8 mouse cellular contexts compared by ENCODE assay signal in the genomic region with DNA sequence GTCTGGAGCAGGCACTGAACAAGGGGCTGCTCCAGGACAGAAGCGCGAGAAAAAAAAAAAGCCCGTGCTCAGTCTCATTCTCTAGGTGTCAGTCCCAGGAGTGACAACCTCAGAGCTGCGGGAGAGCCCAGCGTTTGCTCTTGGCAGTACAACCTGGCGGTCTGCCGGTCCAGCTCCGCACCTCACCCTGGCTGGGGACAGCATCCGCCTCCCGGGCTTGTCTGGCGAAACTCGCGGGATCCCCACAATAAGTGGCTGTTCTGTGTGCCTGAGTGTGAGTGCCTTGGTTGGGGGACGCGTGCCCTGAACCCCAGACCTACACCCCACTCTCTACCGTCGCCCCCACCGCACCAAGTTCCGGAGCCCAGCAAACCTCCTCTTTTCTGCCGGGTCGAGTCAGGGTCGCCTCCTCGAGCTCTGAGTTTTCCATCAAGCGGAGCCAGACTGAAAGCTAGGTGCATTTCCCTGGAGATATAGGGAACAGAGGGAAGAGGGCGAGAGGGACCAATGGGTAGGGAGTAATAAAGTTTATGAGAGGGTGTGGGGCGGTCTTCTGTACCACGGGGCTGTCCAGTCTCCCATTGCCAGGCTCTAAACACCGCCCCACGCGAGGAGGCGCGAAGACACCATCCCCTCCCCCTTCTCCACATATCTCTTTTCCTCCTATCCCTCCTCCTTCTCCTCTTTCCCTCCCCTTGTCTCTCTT. TPM values are rescaled to one million over a fixed set of nuclear protein-coding genes. Genes with fewer than 3 reads are reported as not detected.
DNase-seq lines count a peak whose midpoint lies in the region; ATAC-seq and TF ChIP-seq lines count a peak whose summit lies in the region.

No protein-coding gene starts in this region.

- TF ChIP-seq CTCF in lung, adult 2 months (IDR thresholded peaks at IDR 0.05; ENCODE audit: insufficient read depth, low read length): no peak

- H3K9ac ChIP-seq in intestine, embryonic 15.5 days: no peak overlapping the region
- H3K9ac ChIP-seq in neural tube, embryonic 11.5 days (ENCODE audit: low read length): no peak overlapping the region

- peak; percentile 84 for ATAC-seq in intestine, embryonic 15.5 days
- peak; percentile 62 for ATAC-seq in neural tube, embryonic 11.5 days (ENCODE audit: insufficient read depth, low FRiP score, low TSS enrichment)

- TF ChIP-seq POLR2A in lung, adult 2 months (IDR thresholded peaks at IDR 0.05; ENCODE audit: borderline replicate concordance, extremely low read depth, low read depth, low read length): no peak

- H3K4me1 ChIP-seq in lung, adult 2 months (ENCODE audit: control insufficient read depth, insufficient read depth, low read length): peaks cover 4% of the 10 kb centered on the region; the same call in 1 of the 2 replicates
- peaks cover 37% of the 10 kb centered on the region for H3K4me1 ChIP-seq in embryonic facial prominence, embryonic 10.5 days
- peaks cover 27% of the 10 kb centered on the region for H3K4me1 ChIP-seq in intestine, embryonic 15.5 days (replicated peaks)
- peaks cover 6% of the 10 kb centered on the region; the same call in 1 of the 2 replicates for H3K4me1 ChIP-seq in neural tube, embryonic 11.5 days (ENCODE audit: control insufficient read depth, insufficient read depth, low read length)

- H3K9me3 ChIP-seq in embryonic facial prominence, embryonic 10.5 days: no peaks in the 10 kb centered on the region
- no peaks in the 10 kb centered on the region for H3K9me3 ChIP-seq in intestine, embryonic 15.5 days
- H3K9me3 ChIP-seq in neural tube, embryonic 11.5 days (ENCODE audit: control insufficient read depth, low read length): no peaks in the 10 kb centered on the region

- peak overlapping the region; percentile 18 for H3K4me3 ChIP-seq in lung, adult 2 months (replicated peaks; ENCODE audit: extremely low read depth, low read depth, low read length)
- H3K4me3 ChIP-seq in embryonic facial prominence, embryonic 10.5 days: peak overlapping the region; percentile 59
- peak overlapping the region; percentile 42 for H3K4me3 ChIP-seq in intestine, embryonic 15.5 days (replicated peaks)
- H3K4me3 ChIP-seq in neural tube, embryonic 11.5 days (ENCODE audit: low read depth, low read length): peak overlapping the region; percentile 37; the same call in 1 of the 2 replicates

- H3K4me2 ChIP-seq in intestine, embryonic 15.5 days (replicated peaks): peak overlapping the region; percentile 85
- peak overlapping the region; percentile 61 for H3K4me2 ChIP-seq in neural tube, embryonic 11.5 days (ENCODE audit: low read depth)

- peaks cover 100% of the 10 kb centered on the region for H3K27me3 ChIP-seq in embryonic facial prominence, embryonic 10.5 days (replicated peaks; ENCODE audit: low read depth, poor library complexity, severe bottlenecking)
- H3K27me3 ChIP-seq in intestine, embryonic 15.5 days (replicated peaks): peaks cover 98% of the 10 kb centered on the region
- H3K27me3 ChIP-seq in neural tube, embryonic 11.5 days (ENCODE audit: control insufficient read depth, insufficient read depth, low read length): peaks cover 100% of the 10 kb centered on the region

- no peaks in the 10 kb centered on the region for H3K36me3 ChIP-seq in embryonic facial prominence, embryonic 10.5 days (replicated peaks)
- no peaks in the 10 kb centered on the region for H3K36me3 ChIP-seq in intestine, embryonic 15.5 days
- no peaks in the 10 kb centered on the region for H3K36me3 ChIP-seq in neural tube, embryonic 11.5 days (ENCODE audit: control insufficient read depth, insufficient read depth, low read length)

- H3K27ac ChIP-seq in embryonic facial prominence, embryonic 10.5 days (replicated peaks): no peak overlapping the region
- no peak overlapping the region for H3K27ac ChIP-seq in intestine, embryonic 15.5 days
- no peak overlapping the region for H3K27ac ChIP-seq in neural tube, embryonic 11.5 days (ENCODE audit: low read depth, low read length)

- 1% methylated on average over 32 of the region's 32 CpGs for WGBS in lung, adult 2 months
- WGBS in embryonic facial prominence, embryonic 10.5 days: under 1% methylated on average over 32 of the region's 32 CpGs
- 2% methylated on average over 31 of the region's 32 CpGs for whole genome bisulfite sequencing in intestine, embryonic 15.5 days
- under 1% methylated on average over 32 of the region's 32 CpGs for WGBS in neural tube, embryonic 11.5 days

- no peak for DNase-seq in lung, adult 2 months
- DNase-seq in lung, postnatal 14 days: no peak
- peak; percentile 54 for DNase-seq in embryonic facial prominence, embryonic 10.5 days (ENCODE audit: low spot score)
- DNase-seq in neural tube, embryonic 11.5 days (ENCODE audit: low spot score): no peak
- no peak for DNase-seq in cerebellum, adult 8-10 months
- no peak for DNase-seq in layer of hippocampus, adult 9-10 months (ENCODE audit: low spot score)
- DNase-seq in spleen, postnatal 4 days (ENCODE audit: low spot score in 2 of 2): no peak

RNA-seq across cellular contexts. Expression of a gene that starts 0.6 kb away (rescaled TPM):
- polyA plus RNA-seq in lung, adult 2 months (2012; rRNA removed): not detected in 2 replicates
- 3.7 and 4.8 TPM in 2 replicates for polyA plus RNA-seq in embryonic facial prominence, embryonic 10.5 days (2016; fragmentation: Nextera tagmentation; extraction: Ambion mirVana)
- polyA plus RNA-seq in intestine, embryonic 15.5 days (2015; fragmentation: Nextera tagmentation; extraction: Ambion mirVana): not detected in 2 replicates
- polyA plus RNA-seq in neural tube, embryonic 11.5 days (2014; fragmentation: Nextera tagmentation; extraction: Ambion mirVana): not detected in 2 replicates

RNA-seq across cellular contexts. Expression of a gene that starts 32.3 kb away (rescaled TPM):
- 6.1 and 7.7 TPM in 2 replicates for polyA plus RNA-seq in lung, adult 2 months (2012; rRNA removed)
- not detected in 2 replicates for polyA plus RNA-seq in embryonic facial prominence, embryonic 10.5 days (2016; fragmentation: Nextera tagmentation; extraction: Ambion mirVana)
- 0.08 TPM in 1 of 2 replicates, not detected in the other for polyA plus RNA-seq in intestine, embryonic 15.5 days (2015; fragmentation: Nextera tagmentation; extraction: Ambion mirVana)
- not detected in 2 replicates for polyA plus RNA-seq in neural tube, embryonic 11.5 days (2014; fragmentation: Nextera tagmentation; extraction: Ambion mirVana)

RNA-seq across cellular contexts. Expression of a gene that starts 32.9 kb away (rescaled TPM):
- polyA plus RNA-seq in lung, adult 2 months (2012; rRNA removed): 1.2 and 2.6 TPM in 2 replicates
- not detected in 2 replicates for polyA plus RNA-seq in embryonic facial prominence, embryonic 10.5 days (2016; fragmentation: Nextera tagmentation; extraction: Ambion mirVana)
- not detected in 2 replicates for polyA plus RNA-seq in intestine, embryonic 15.5 days (2015; fragmentation: Nextera tagmentation; extraction: Ambion mirVana)
- polyA plus RNA-seq in neural tube, embryonic 11.5 days (2014; fragmentation: Nextera tagmentation; extraction: Ambion mirVana): not detected in 2 replicates

RNA-seq across cellular contexts. Expression of a gene that starts 51.9 kb away (rescaled TPM):
- polyA plus RNA-seq in lung, adult 2 months (2012; rRNA removed): not detected in 2 replicates
- 0.11 and 0.15 TPM in 2 replicates for polyA plus RNA-seq in embryonic facial prominence, embryonic 10.5 days (2016; fragmentation: Nextera tagmentation; extraction: Ambion mirVana)
- 0.13 TPM in 1 of 2 replicates, not detected in the other for polyA plus RNA-seq in intestine, embryonic 15.5 days (2015; fragmentation: Nextera tagmentation; extraction: Ambion mirVana)
- 0.26 TPM in 1 of 2 replicates, not detected in the other for polyA plus RNA-seq in neural tube, embryonic 11.5 days (2014; fragmentation: Nextera tagmentation; extraction: Ambion mirVana)

RNA-seq across cellular contexts. Expression of a gene that starts 54.5 kb away (rescaled TPM):
- polyA plus RNA-seq in lung, adult 2 months (2012; rRNA removed): not detected in 2 replicates
- not detected in 2 replicates for polyA plus RNA-seq in embryonic facial prominence, embryonic 10.5 days (2016; fragmentation: Nextera tagmentation; extraction: Ambion mirVana)
- polyA plus RNA-seq in intestine, embryonic 15.5 days (2015; fragmentation: Nextera tagmentation; extraction: Ambion mirVana): 0.09 and 0.15 TPM in 2 replicates
- not detected in 2 replicates for polyA plus RNA-seq in neural tube, embryonic 11.5 days (2014; fragmentation: Nextera tagmentation; extraction: Ambion mirVana)
